Mouse (Mus musculus) E14TG2a.4 (cell line): ENCODE results near the gene Smim5.

ENCODE experiments used
- CTCF ChIP-seq: conservative IDR thresholded peaks from 2 replicates; pipeline ENCODE4 v1.5.1; 2014; ENCODE audit warnings: low read length
- POU5F1 ChIP-seq: IDR thresholded peaks from 2 replicates; pipeline ENCODE4 v1.6.1; 2014; ENCODE audit warnings: low read length, borderline replicate concordance

DNA sequence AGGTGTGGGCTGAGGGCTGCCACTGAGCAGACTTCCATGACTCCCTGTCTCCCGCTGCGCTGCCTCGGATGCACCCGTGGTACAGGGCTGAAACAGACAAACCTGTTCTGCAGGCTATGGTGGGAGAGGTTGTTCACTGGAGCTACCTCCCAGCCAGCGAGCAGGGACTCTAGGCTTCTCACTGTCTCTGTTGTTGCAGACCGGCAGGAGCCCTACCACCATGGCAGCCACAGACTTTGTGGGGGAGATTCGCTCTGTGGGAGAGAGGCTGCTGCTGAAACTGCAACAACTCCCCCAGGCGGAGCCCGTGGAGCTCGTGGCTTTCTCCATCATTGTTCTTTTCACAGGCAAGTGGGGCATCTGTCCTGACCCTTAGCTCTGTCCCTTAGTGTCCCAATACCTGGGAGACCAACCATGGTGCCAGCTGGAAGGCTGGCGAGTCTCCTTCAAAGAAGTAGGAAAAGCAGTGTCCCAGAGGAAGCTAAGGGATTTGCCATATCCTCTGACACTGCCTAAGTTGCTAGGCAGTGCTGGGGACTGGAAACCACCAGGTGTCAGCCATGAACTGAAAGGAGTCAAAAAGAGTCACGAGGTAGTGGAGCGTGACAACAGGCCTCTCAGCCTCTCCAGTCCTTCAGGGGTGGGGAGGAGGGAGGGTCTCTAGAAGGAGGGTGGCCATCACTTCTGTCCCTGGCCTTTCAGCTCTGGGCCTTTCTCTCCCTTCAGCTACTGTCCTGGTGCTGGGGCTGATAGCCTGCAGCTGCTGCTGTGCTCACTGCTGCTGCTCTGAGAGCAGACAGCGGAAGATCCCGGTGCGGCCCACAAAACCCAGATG, 5.4 kb downstream of the Smim5 start:
- TF ChIP-seq CTCF: no peak
- TF ChIP-seq POU5F1: no peak
